Mouse (Mus musculus) limb, embryonic 11.5 days (tissue): ENCODE measurements around the gene Olfr459. TPM values are rescaled to one million over a fixed set of nuclear protein-coding genes. Genes with fewer than 3 reads are reported as not detected.

Experiments
- ATAC-seq: fragments of 200-750 bp; cut with Nextera tagmentation; 2 replicates; pipeline ENCODE4 v1.8.0; 2017; ENCODE audit warnings: low read depth; ENCODE audit not compliant: insufficient number of reproducible peaks, low FRiP score, low TSS enrichment
- DNase-seq: peaks from one replicate; pipeline ENCODE4 v3.0.0-alpha.2; 2015; ENCODE audit warnings: low spot score
- H3K27ac ChIP-seq: fragments of 300-500 bp; sonication (generic); replicated peaks from 2 replicates; pipeline ENCODE4 v1.5.1; 2014; ENCODE audit warnings: low read depth, mild to moderate bottlenecking, low read length
- H3K27me3 ChIP-seq: fragments of 300-500 bp; sonication (generic); 2 replicates; pipeline ENCODE4 v1.6.1; 2014; ENCODE audit warnings: mild to moderate bottlenecking, low read length, mixed read lengths; ENCODE audit not compliant: control insufficient read depth, insufficient read depth
- H3K36me3 ChIP-seq: fragments of 300-500 bp; sonication (generic); 2 replicates; pipeline ENCODE4 v1.6.1; 2014; ENCODE audit warnings: mild to moderate bottlenecking, low read length, moderate library complexity, mixed read lengths; ENCODE audit not compliant: control insufficient read depth, insufficient read depth
- H3K4me1 ChIP-seq: fragments of 300-500 bp; sonication (generic); 2 replicates; pipeline ENCODE4 v1.6.1; 2014; ENCODE audit warnings: low read length, mixed read lengths; ENCODE audit not compliant: control insufficient read depth, insufficient read depth
- H3K4me2 ChIP-seq: fragments of 300-500 bp; sonication (generic); 2 replicates; pipeline ENCODE4 v1.6.1; 2014; ENCODE audit warnings: low read depth, mild to moderate bottlenecking, moderate library complexity; ENCODE audit not compliant: severe bottlenecking
- H3K4me3 ChIP-seq: fragments of 300-500 bp; sonication (generic); 2 replicates; pipeline ENCODE4 v1.5.1; 2014; ENCODE audit warnings: low read depth, low read length
- H3K9ac ChIP-seq: fragments of 300-500 bp; sonication (generic); 2 replicates; pipeline ENCODE4 v1.6.1; 2014; ENCODE audit warnings: mild to moderate bottlenecking, low read length
- H3K9me3 ChIP-seq: fragments of 300-500 bp; sonication (generic); 2 replicates; pipeline ENCODE4 v1.6.1; 2016; ENCODE audit warnings: low read length; ENCODE audit not compliant: control insufficient read depth
- WGBS: fragments of 180-500 bp; shearing (Covaris S2); extraction: QIAGEN DNeasy Blood & Tissue Kit; methylation state at CpG from one replicate; pipeline ENCODE4 v1.1.7; 2014; 5-methylcytosine and 5-hydroxymethylcytosine counted together
- polyA plus RNA-seq: library from polyadenylated mRNA; unstranded; fragments of >200 nt; fragmentation: Nextera tagmentation; extraction: Ambion mirVana; gene quantifications from 2 replicates; pipeline ENCODE4 v1.2.1, GENCODE M21; 2014

The Olfr459 gene
- not detected in 2 replicates for polyA plus RNA-seq

DNA sequence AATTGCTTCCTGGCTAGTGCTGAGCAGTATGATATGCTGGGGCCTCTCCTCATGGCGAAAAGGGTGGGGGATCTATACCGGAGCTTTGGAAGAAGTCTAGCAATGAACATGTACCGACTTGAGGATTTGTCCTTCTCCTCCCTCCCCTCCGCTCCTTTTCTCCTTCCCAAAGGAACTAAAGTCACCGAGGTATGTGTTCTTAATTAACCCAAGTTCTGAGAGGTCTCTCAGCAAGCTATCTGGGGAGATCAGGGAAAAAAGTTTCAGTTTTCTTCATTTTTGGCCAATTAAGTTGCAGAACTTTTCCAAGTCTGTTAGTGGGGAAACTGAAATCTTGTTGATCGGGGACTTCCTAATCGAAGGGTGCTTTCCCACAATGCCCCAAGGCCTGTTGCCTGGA lies at the start of gene Olfr459:
TSS of gene Olfr459 (minus strand) at position 101 of the 400 bp plus-strand sequence.
- Histone ChIP-seq H3K27me3 (no peaks in the 10 kb centered on the region), H3K4me2 (no peak within 1 kb of the TSS), H3K9ac (no peak within 1 kb of the TSS), H3K9me3 (no peaks in the 10 kb centered on the region), H3K36me3 (no peaks in the 10 kb centered on the region), H3K4me3 (no peak within 1 kb of the TSS), H3K27ac (no peak within 1 kb of the TSS), H3K4me1 (no peaks in the 10 kb centered on the region)
- 83% methylated on average over 7 of the region's 7 CpGs for WGBS
- DNase-seq (no peak), ATAC-seq (no peak)

DNA sequence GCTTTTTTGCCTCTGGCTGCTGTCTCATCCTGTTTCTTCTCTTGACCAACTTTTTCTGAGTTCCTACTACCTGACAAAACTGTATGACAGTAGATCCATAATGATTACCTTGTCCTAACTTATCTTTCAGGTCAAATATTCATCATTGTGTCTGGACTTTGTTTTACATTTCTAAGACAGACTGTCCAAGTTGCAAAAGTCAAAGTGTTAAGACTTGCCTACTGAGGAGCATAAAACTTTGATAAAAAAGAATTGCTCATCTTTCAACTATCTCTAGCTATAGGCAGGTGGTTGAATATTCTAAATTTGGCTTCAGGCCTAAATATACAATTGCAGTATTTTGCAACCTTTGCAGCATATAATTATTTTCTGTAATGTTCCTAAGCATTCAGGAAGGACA lies 49.1 kb upstream of the Olfr459 start:
- Histone ChIP-seq H3K27ac (no peak overlapping the region), H3K27me3 (no peaks in the 10 kb centered on the region), H3K4me1 (no peaks in the 10 kb centered on the region), H3K9ac (no peak overlapping the region), H3K4me3 (no peak overlapping the region), H3K4me2 (no peak overlapping the region), H3K36me3 (no peaks in the 10 kb centered on the region), H3K9me3 (no peaks in the 10 kb centered on the region)
- ATAC-seq (no peak), DNase-seq (no peak)

DNA sequence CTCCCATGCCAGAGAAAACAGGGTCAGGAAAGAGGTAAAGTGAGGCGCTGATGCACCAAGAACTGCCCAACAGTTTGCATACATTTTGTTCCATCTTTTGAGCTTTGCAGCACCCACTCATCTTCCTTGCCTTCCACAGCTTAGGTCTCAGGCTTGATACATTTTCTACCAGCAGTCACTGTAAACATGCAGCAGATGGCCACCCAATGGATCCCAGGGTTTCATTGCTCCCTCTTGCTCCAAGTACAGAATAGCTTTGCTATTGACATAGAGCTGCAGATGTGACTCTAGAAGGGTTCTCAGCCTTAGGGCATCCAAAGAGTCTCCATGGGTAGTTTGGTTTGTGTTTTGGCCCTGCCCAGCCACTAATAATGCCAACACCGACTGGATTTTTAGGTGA lies 11.7 kb upstream of the Olfr459 start:
- no peaks in the 10 kb centered on the region for H3K9me3 ChIP-seq

DNA sequence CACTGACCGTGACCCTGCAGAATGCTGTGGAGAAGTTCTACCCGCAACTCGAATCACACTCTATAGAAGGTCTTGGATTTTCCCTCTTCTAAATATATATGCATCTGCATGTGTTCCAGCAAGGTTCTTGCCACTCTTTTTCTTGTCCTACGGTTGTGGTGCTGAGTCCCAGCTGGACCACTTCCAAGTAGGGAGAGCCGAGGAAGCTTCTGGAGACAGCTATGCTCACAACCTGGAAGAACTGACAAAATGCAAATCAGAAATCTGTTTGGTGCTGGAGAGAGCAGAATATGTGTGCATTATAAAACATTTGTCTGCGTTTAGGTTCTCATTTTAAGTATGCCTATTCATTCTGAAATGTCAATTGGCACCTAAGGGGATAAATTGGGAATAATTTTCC lies 744 bp upstream of the Olfr459 start:
- WGBS: 80% methylated on average over 6 of the region's 6 CpGs
- H3K9ac ChIP-seq: no peak overlapping the region
- H3K4me2 ChIP-seq: no peak overlapping the region
- no peak overlapping the region for H3K27ac ChIP-seq
- H3K27me3 ChIP-seq: no peaks in the 10 kb centered on the region
- no peaks in the 10 kb centered on the region for H3K36me3 ChIP-seq
- no peak for ATAC-seq
- H3K4me3 ChIP-seq: no peak overlapping the region
- no peaks in the 10 kb centered on the region for H3K4me1 ChIP-seq
- no peaks in the 10 kb centered on the region for H3K9me3 ChIP-seq
- DNase-seq: no peak

More for the DNA sequence above, 11.7 kb upstream of the Olfr459 start:
- H3K27me3 ChIP-seq: no peaks in the 10 kb centered on the region
- no peak overlapping the region for H3K9ac ChIP-seq
- H3K4me1 ChIP-seq: no peaks in the 10 kb centered on the region
- H3K27ac ChIP-seq: no peak overlapping the region
- DNase-seq (no peak), ATAC-seq (no peak)
- H3K4me3 ChIP-seq: no peak overlapping the region
- 80% methylated on average over 2 of the region's 2 CpGs for WGBS
- H3K4me2 ChIP-seq: no peak overlapping the region
- H3K36me3 ChIP-seq: no peaks in the 10 kb centered on the region

DNA sequence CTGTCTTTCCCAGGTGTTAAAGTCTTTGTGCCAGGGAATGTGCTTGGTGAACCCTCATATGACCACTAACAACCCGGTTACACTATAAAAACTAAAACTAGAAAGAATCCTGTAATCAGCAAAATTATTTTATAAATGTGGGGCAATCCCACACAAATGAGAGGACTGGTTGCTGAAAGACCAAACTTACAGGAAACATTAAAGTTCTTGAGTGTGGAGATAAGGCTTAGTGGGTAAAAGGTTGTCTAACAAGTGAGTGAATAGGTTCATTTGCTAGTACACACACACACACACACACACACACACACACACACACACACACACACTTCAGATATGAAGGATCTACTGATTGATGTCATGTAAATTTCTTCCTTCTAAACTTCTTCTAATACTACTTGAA lies 5.1 kb downstream of the Olfr459 start:
- ATAC-seq (no peak), DNase-seq (no peak)
- 89% methylated on average over 1 of the region's 1 CpGs for WGBS
- no peaks in the 10 kb centered on the region for H3K4me1 ChIP-seq
- no peaks in the 10 kb centered on the region for H3K36me3 ChIP-seq
- H3K27me3 ChIP-seq: no peaks in the 10 kb centered on the region
- H3K9me3 ChIP-seq: no peaks in the 10 kb centered on the region
- no peak overlapping the region for H3K9ac ChIP-seq
- no peak overlapping the region for H3K4me2 ChIP-seq
- H3K4me3 ChIP-seq: no peak overlapping the region
- no peak overlapping the region for H3K27ac ChIP-seq

DNA sequence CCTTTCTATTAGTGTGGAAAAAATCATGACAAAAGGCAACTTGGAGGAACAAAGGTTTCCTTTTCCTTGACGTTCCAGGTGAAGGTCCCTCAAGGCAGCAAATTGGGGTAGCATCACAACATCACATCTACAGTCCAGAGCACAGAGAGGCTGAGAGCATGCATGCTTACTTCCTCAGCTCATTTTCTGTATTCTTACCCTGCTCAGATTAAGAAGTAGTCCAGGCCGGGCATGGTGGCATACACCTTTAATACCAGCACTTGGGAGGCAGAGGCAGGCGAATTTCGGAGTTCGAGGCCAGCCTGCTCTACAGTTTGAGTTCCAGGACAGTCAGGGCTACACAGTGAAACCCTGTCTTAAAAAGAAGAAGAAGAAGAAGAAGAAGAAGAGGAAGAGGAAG lies 10.7 kb downstream of the Olfr459 start:
- DNase-seq (no peak), ATAC-seq (no peak)
- Histone ChIP-seq H3K4me1 (no peaks in the 10 kb centered on the region), H3K9ac (no peak overlapping the region), H3K4me2 (no peak overlapping the region), H3K27ac (no peak overlapping the region), H3K4me3 (no peak overlapping the region), H3K36me3 (no peaks in the 10 kb centered on the region), H3K9me3 (no peaks in the 10 kb centered on the region), H3K27me3 (no peaks in the 10 kb centered on the region)
- 83% methylated on average over 5 of the region's 5 CpGs for WGBS

DNA sequence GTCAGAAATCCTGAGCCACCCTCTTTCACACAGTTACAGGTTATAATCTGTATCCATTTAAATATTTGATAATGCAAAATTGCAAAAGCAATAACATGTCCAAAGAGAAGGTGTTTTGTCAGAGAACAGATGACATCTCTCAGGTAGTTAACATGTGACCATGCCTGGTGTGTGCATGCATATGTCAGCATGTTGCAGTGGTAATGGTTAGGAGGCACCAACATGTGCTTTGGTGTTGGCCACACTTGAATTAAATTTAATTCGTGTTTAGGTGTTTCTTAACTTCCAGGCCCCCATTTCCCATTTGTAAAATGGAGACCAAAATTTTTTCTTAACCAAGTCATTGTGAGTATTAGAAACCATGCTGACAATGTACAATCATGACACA lies 12.6 kb downstream of the Olfr459 start:
- no peak overlapping the region for H3K4me2 ChIP-seq
- H3K36me3 ChIP-seq: no peaks in the 10 kb centered on the region
- no peaks in the 10 kb centered on the region for H3K4me1 ChIP-seq
- WGBS: 69% methylated on average over 1 of the region's 1 CpGs
- H3K27ac ChIP-seq: no peak overlapping the region
- no peak overlapping the region for H3K9ac ChIP-seq
- no peak overlapping the region for H3K4me3 ChIP-seq
- ATAC-seq (no peak), DNase-seq (no peak)
- no peaks in the 10 kb centered on the region for H3K27me3 ChIP-seq
- no peaks in the 10 kb centered on the region for H3K9me3 ChIP-seq

DNA sequence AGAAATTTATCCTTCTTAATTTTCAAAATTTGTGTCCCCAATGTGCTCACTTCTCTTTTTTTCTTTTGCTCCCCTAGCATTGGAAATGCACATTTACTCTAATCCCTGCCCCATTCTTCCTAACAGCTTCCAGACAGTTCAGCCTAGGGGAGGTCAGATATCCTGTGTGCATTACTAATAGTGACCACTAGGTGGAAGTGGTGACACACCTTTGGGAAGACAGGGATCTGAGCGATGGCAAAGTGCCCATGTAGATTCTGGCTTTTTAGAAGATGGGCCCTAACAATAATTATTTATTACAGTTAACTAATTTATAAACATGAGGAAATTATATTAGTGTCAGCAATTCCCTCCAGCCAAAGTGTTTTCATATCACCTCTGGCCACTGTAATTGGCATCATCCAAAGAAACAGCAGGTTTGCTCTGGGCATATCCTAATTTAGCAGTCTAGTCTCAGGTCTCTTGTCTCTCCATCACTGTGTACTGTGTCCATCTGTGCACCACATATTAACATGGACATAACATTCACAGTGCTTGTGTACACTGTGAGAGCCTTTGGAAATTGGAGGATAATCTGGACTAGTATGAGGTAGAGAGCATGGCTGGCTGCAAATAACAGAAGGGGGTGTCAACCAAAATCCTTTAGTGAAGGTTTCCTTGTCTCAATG lies 13.1 kb downstream of the Olfr459 start:
- DNase-seq (peak; percentile 40), ATAC-seq (peak; percentile 82)
- Histone ChIP-seq H3K9ac (no peak overlapping the region), H3K27ac (no peak overlapping the region), H3K4me1 (no peaks in the 10 kb centered on the region), H3K9me3 (no peaks in the 10 kb centered on the region), H3K27me3 (no peaks in the 10 kb centered on the region), H3K4me2 (no peak overlapping the region), H3K4me3 (no peak overlapping the region), H3K36me3 (no peaks in the 10 kb centered on the region)
- 3% methylated on average over 1 of the region's 1 CpGs for WGBS

DNA sequence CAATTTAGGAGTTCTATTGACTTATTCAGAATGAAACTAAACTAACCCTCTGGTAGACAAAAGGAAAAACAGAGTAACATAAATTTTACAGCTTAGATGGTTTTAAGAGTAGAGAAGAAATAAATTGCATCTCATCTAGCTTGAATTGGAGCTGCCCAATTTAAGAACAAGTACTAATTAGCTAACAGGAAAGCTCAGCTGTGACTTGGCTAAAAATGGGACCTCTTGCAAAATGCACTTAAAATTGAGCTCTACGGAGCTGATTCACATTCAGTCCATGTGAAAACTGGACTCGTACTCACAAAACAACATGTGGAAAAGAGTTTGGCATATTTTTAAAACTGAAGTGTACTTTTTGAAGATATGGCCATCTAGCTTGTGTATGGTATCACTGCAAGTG lies 15.4 kb downstream of the Olfr459 start:
- no peak overlapping the region for H3K4me2 ChIP-seq
- DNase-seq (no peak), ATAC-seq (no peak)
- H3K9ac ChIP-seq: no peak overlapping the region
- no peaks in the 10 kb centered on the region for H3K27me3 ChIP-seq
- H3K4me1 ChIP-seq: no peaks in the 10 kb centered on the region
- WGBS: 86% methylated on average over 2 of the region's 2 CpGs
- no peak overlapping the region for H3K27ac ChIP-seq
- H3K9me3 ChIP-seq: no peaks in the 10 kb centered on the region
- no peaks in the 10 kb centered on the region for H3K36me3 ChIP-seq
- no peak overlapping the region for H3K4me3 ChIP-seq
